Mouse (Mus musculus) CD4-positive naive resting alpha-beta T cell, adult 57 days (primary cell): Measurements from ENCODE around the gene Gm26992. TPM values are rescaled to one million over a fixed set of nuclear protein-coding genes. Genes with fewer than 3 reads are reported as not detected.

Experiments
- total RNA-seq: library from RNA; stranded (reverse); gene quantifications from one replicate; pipeline ENCODE4 v1.2.4, GENCODE M21; 2023

Gm26992 gene
- total RNA-seq = not detected

DNA sequence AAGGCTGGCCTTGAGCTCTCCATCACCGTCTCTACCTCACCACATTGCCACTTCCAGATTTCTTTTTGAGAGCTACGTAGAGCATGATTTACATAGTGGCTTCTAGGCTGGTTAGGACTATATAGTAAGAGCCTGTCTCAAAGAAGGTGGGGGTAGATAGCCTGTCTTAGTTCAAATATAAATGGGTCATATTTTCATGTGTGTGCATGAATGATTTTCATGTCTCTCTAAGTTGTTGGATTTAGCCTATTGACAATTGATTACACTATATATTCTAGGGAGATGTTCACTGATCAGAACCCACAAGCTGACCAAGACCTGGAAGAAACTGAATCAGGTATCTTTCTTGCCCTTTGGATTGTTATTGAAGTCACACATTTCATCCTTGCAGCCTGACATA is at the start of gene Gm26992:
Gene Gm26992 (plus strand): TSS at position 301 of the 400 bp plus-strand sequence.

DNA sequence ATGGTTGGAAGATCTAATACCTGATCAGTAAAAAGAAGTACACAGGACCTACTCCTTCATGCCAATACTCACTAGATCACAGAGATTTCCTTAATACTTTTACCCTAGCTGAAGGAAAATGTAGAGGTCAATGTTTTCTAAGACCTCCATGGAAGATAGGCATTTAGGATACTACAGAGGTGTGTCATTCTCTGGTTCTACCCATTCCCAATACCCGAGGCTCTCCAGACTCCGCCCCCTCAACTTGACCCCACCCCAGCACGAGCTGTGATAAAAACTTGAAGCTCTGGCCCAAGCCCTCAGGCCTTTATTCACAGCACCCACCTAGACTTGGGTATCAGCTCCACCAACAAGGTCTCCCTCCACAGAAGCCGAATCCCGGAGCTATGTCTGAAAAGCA is 7.6 kb upstream of the Gm26992 start, which contains the start of gene Tsx:
Gene Tsx (plus strand): TSS at position 301 of the 400 bp plus-strand sequence.

Other genes starting within 250 kb of the Gm26992 start
- gene Nap1l2, start 235.4 kb upstream of the Gm26992 start, total RNA-seq = not detected
- gene Cdx4, start 100.6 kb upstream of the Gm26992 start, total RNA-seq = not detected
- gene Chic1, start 65.5 kb upstream of the Gm26992 start, total RNA-seq = 2.1 TPM
- gene Tsx, start 7.5 kb upstream of the Gm26992 start, total RNA-seq = 0.77 TPM
- gene Zcchc13, start 208.6 kb downstream of the Gm26992 start, total RNA-seq = not detected